29 mouse cellular contexts compared by ENCODE assay signal in genomic region chr8:113872436-113872835, GRCm38 (mm10). TPM values are rescaled to one million over a fixed set of nuclear protein-coding genes. Genes with fewer than 3 reads are reported as not detected.
DNase-seq lines count a peak whose midpoint lies in the region.
"Had no signal": no experiment of that assay in that cellular context is flagged by ENCODE, and none has a peak within 500 bp of the region (broad histone marks: within the 10 kb centered on the region; RNA-seq: fewer than 3 reads in every experiment).

No protein-coding gene starts in this region.

- H3K27me3 ChIP-seq in heart, embryonic 10.5 days (ENCODE audit: insufficient read depth, poor library complexity, severe bottlenecking), result no peaks in the 10 kb centered on the region
- H3K27me3 ChIP-seq: CH12.LX; embryonic facial prominence, embryonic 12.5 days; embryonic facial prominence, embryonic 15.5 days; hindbrain, embryonic 13.5 days; intestine, embryonic 15.5 days; Patski had no signal

- DNase-seq in frontal cortex, adult 2 months (ENCODE audit: extremely low spot score in 1 of 2, low spot score in 1 of 2), result peak; percentile 35 to 63
- no peak for DNase-seq in frontal cortex, postnatal 25 days (ENCODE audit: low spot score in 2 of 2)
- peak; percentile 31 for DNase-seq in heart, embryonic 10.5 days (ENCODE audit: low spot score)
- DNase-seq in heart, postnatal 25 days (ENCODE audit: low spot score), result no peak
- peak; percentile 64 for DNase-seq in right cerebral cortex, adult 18-20 months
- no peak for DNase-seq in right cerebral cortex, postnatal 4 days
- no peak for DNase-seq in testis, postnatal 10 days (ENCODE audit: low spot score)
- DNase-seq: adrenal gland, postnatal 10 days; adrenal gland, postnatal 36 days; B cell, adult 2 months; cerebellum, adult 11 months; cerebellum, adult 2 months; cerebellum, adult 9-11 months; cerebellum, postnatal 25 days; forebrain, postnatal 0 days; gastrocnemius, adult 2 months; gastrocnemius, postnatal 14 days; heart, adult 2 months; heart, postnatal 36 days had no signal

- 86% methylated on average over 6 of the region's 6 CpGs for WGBS in heart, embryonic 10.5 days

- no peaks in the 10 kb centered on the region for H3K36me3 ChIP-seq in heart, embryonic 10.5 days
- H3K36me3 ChIP-seq: embryonic facial prominence, embryonic 12.5 days; embryonic facial prominence, embryonic 15.5 days; G1E; hindbrain, embryonic 10.5 days; hindbrain, embryonic 13.5 days; intestine, embryonic 15.5 days had no signal

- no peaks in the 10 kb centered on the region for H3K4me1 ChIP-seq in heart, embryonic 10.5 days
- H3K4me1 ChIP-seq: embryonic facial prominence, embryonic 12.5 days; hindbrain, embryonic 10.5 days; hindbrain, embryonic 13.5 days; intestine, embryonic 15.5 days had no signal

- H3K27ac ChIP-seq in heart, embryonic 10.5 days, result no peak overlapping the region
- H3K27ac ChIP-seq: embryonic facial prominence, embryonic 12.5 days; embryonic facial prominence, embryonic 15.5 days; gastrocnemius, adult 2 months; heart, adult 2 months; hindbrain, embryonic 10.5 days; hindbrain, embryonic 13.5 days; intestine, embryonic 15.5 days had no signal

- intact Hi-C loops in heart, postnatal 25 days (cut with DNase I), result no loop called here

- H3K9me3 ChIP-seq in heart, embryonic 10.5 days, result no peaks in the 10 kb centered on the region
- H3K9me3 ChIP-seq: embryonic facial prominence, embryonic 12.5 days; embryonic facial prominence, embryonic 15.5 days; hindbrain, embryonic 10.5 days; hindbrain, embryonic 13.5 days; intestine, embryonic 15.5 days had no signal

- no peak overlapping the region for H3K4me3 ChIP-seq in heart, embryonic 10.5 days
- H3K4me3 ChIP-seq: embryonic facial prominence, embryonic 12.5 days; embryonic facial prominence, embryonic 15.5 days; gastrocnemius, adult 2 months; heart, adult 2 months; hindbrain, embryonic 10.5 days; hindbrain, embryonic 13.5 days; intestine, embryonic 15.5 days had no signal

RNA-seq across cellular contexts. Expression of gene Adamts18, which starts 23.9 kb away (rescaled TPM):
- polyA plus RNA-seq in frontal cortex, adult 2 months (2012; rRNA removed), result 1.3 and 1.7 TPM in 2 replicates
- polyA plus RNA-seq in heart, embryonic 10.5 days (2016; fragmentation: Nextera tagmentation; extraction: Ambion mirVana), result 1.2 and 5.2 TPM in 2 replicates
- not detected for total RNA-seq in heart, postnatal 25 days (2021)
- total RNA-seq: adrenal gland, adult 18-20 months; adrenal gland, postnatal 36 days; CH12.LX; common myeloid progenitor, adult 5-6 weeks; heart, adult 2 months; heart, postnatal 36 days had no signal
- polyA plus RNA-seq: G1E, Patski had no signal

Comparison
In these comparisons a context has a peak if more than half of its experiments do, and no peak if none do; other contexts are left out.
1. DNase-seq: peak in frontal cortex, adult 2 months (2 of 2), heart, embryonic 10.5 days (single experiment) and right cerebral cortex, adult 18-20 months (single experiment); none in frontal cortex, postnatal 25 days (0 of 2), heart, postnatal 25 days (single experiment), right cerebral cortex, postnatal 4 days (single experiment) and testis, postnatal 10 days (single experiment).